Mouse (Mus musculus) layer of hippocampus, postnatal 10 days (tissue): Measurements from ENCODE around the gene Snai1. TPM values are rescaled to one million over a fixed set of nuclear protein-coding genes. Genes with fewer than 3 reads are reported as not detected.

Source experiments
- DNase-seq, 2 experiments: peaks; one replicate each; pipeline ENCODE4 v3.0.0; 2021; ENCODE audit warnings: low spot score in 2 of 2
- total RNA-seq, 2 experiments: library from RNA; stranded (reverse); gene quantifications; 2 replicates each; pipeline ENCODE4 v1.2.3; 2021

The Snai1 gene
- total RNA-seq, 2 experiments from 2014 or later: 1.5 to 1.7 TPM

DNA sequence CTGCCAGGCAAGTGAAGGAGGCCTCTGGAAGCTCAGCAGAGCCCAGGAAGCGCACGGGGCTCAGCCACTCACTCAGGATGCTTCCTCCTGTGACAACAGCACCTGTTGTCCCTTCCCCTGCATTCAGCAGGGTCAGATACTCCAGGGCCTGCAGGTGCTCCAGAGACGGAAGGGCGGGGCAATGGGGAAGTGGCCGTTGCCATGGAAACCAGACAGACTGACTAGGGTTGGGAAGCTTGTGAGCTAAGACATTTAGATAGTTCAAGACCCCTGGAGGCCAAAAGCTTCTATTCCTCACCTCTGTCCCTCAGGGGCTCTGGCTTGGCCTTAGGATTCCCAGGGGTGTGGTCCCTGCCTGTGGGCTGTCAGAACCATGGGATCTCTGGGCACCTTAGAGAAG, 40.5 kb downstream of the Snai1 start:
- no peak for DNase-seq

DNA sequence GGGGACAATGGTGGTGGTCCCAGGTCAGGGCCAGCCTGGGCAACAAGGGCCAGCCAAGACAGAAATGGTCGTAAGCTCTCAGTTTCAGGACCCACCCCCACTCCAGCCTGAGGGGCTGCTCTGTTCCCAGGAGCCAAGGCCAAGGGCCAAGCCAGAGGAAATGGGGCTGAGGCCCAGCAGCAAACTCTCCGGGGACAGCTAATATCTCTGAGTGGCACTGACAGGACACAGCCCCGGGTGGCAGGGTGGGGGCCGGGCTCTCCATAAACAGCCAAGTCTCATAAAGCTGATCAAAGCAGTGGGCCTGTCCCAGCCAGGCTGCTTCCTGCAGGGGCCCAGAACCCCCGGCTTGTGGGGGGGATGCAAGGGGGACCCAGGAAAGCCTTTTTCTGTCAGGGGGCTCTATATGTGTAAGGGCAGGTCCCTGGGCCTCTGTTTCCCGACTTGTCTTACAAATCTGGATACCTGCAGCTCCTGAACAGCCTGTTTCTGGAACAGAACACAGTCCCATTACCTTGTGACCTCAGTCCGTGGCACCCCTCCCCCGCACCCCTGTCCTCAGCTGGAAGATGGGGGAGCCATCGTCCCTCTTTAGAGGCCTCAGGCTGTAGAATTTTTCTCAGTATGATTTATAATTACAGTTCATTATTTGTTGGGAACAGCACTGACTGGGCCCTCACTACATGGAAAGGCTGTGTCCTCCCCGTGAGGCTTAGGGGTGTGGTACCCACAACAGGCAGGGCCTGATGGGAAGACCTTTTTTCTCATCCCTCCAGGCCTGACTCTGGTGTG, 45.4 kb downstream of the Snai1 start:
- DNase-seq: no peak

DNA sequence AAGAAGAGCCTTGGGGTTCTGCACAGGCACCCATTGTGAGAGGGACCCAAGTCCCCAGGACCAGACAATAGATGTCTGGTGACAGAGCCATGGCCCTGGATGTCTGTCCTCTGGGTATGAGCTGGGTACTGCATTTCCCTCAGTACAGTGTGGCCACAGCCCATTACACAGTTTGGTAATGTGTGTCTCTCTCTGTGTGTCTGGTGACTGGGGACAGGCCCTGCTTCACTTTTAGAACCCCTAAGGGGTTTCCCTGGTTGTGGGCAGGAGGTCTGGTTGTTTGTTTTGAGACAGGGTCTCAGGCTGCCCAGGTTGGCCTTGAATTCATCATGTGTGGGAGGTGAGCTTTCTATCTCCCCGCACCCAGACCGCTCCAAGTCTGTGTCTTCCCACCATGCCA, 47.3 kb downstream of the Snai1 start:
- DNase-seq: no peak

DNA sequence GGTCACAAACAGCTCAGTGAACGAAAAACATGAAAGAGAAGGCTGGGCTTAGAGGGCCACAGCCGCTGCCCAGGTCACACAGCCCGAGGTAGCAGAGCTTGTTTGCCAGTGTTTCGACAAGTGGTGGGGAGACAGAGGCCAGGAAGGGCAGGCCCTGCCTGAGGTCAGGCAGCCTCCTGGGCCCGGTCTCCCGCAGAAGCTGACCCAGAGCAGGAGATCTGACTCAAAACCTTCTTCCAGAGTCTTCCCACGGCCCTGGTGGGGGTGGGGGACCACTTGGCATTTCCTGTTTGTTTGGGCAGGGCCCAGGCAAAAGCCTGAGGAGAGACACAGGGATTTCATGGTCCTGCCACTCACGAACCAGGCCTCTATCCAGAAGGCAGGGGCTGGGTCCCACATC, 48.0 kb downstream of the Snai1 start:
- DNase-seq: no peak

DNA sequence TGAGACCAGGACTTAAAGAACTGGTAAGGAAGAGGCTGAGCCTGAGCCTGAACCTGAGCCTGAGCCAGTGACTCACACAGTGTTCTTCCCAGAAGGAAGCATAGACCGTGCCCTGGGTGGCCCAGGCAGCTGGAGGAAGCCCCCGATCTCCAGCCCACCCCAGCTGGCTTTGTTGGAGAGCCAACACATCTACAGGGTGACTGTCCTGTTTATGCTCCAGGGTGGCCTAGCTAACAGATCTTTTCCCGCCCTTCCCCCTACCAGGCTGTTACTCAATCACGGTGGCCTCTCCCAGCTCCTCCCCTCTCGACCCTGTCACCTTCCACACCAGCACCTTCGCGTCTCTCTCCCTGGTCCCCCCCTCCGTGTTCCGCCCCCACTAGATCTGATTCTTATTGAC, 49.0 kb downstream of the Snai1 start:
- no peak for DNase-seq

DNA sequence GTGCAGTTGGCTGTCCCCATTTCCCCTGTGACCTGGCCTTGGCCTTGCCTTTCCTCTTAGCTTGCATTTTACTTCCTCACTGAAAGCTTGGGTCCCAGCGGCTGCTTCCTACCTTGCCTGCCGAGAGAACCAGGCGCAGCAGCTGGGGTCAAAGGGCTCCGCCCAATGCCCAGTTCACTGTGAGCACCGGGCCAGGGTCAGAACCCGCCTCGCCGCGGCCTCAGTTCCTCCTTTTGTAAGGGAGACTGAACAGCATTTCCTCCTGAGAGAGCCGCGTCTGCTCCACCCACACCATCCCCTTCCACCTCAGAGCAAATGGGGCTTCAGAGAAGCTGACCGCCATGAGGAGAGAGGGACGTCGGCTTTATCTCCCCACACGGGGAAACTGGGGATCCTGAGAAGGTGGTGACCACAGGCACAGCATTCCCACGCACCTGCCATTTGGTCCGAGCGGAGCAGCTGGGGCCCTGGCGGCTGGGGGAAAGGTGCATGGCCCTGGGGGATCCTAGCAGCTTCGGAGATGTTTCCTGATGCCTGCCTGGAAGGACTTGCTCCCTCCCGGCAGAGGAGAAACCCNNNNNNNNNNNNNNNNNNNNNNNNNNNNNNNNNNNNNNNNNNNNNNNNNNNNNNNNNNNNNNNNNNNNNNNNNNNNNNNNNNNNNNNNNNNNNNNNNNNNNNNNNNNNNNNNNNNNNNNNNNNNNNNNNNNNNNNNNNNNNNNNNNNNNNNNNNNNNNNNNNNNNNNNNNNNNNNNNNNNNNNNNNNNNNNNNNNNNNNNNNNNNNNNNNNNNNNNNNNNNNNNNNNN, 51.0 kb downstream of the Snai1 start:
- no peak for DNase-seq

Other genes starting within 250 kb of the Snai1 start
- gene B4galt5, start 189.0 kb upstream of the Snai1 start, total RNA-seq: 10 to 100 TPM; 72.7 to 76.9 TPM
- 10 to 100 TPM; 33.6 to 35.0 TPM for gene Slc9a8, start 116.5 kb upstream of the Snai1 start, total RNA-seq
- gene Rnf114, start 45.5 kb upstream of the Snai1 start, total RNA-seq: 10 to 100 TPM; 31.1 to 34.1 TPM
- 10 to 100 TPM; 64.6 to 65.1 TPM for gene Spata2, start 45.3 kb upstream of the Snai1 start, total RNA-seq
- gene Ube2v1, start 93.9 kb downstream of the Snai1 start, total RNA-seq: 100 to 1,000 TPM; 236 to 257 TPM
- 10 to 100 TPM; 36.8 to 45.2 TPM for gene Gm20431, start 123.3 kb downstream of the Snai1 start, total RNA-seq
- gene Cebpb, start 150.7 kb downstream of the Snai1 start, total RNA-seq: 10 to 100 TPM; 12.2 to 13.6 TPM
- gene Tmem189, start 151.6 kb downstream of the Snai1 start, total RNA-seq: 10 to 100 TPM; 55.6 to 55.9 TPM